Mouse (Mus musculus) ES-E14 (cell line): Measurements from ENCODE around the gene Ephb4. TPM values are rescaled to one million over a fixed set of nuclear protein-coding genes. Genes with fewer than 3 reads are reported as not detected.
A peak's percentile ranks its signal among the peaks of the same experiment; 100 is the strongest.

ENCODE experiments used
- DNase-seq: peaks from one replicate; pipeline ENCODE4 v3.0.0-alpha.2; 2013; ENCODE audit warnings: low read depth, low spot score
- H3K27ac ChIP-seq: 2 replicates; pipeline ENCODE4 v1.5.1; 2012; ENCODE audit warnings: low read depth, mild to moderate bottlenecking, low read length, moderate library complexity, mixed read lengths; ENCODE audit not compliant: poor library complexity, insufficient read depth, severe bottlenecking
- H3K36me3 ChIP-seq: 2 replicates; pipeline ENCODE4 v1.6.1; 2012; ENCODE audit warnings: mild to moderate bottlenecking, low read length, moderate library complexity, mixed read lengths; ENCODE audit not compliant: control insufficient read depth, poor library complexity, insufficient read depth, severe bottlenecking
- H3K4me1 ChIP-seq, 2 experiments: fragments of 150-350 bp in 1 of 2; sonication (generic) in 1 of 2; 2 replicates each; pipeline ENCODE4 v1.6.1; 2012; ENCODE audit warnings: low read length in 2 of 2, mild to moderate bottlenecking in 1 of 2, mixed read lengths in 1 of 2; ENCODE audit not compliant: control insufficient read depth in 2 of 2, insufficient read depth in 2 of 2, poor library complexity in 1 of 2
- H3K4me3 ChIP-seq, 2 experiments: fragments of 150-350 bp in 1 of 2; sonication (generic) in 1 of 2; 2 replicates each; pipeline ENCODE4 v1.5.1; 2012; ENCODE audit warnings: low read length in 2 of 2, low read depth in 1 of 2, mild to moderate bottlenecking in 1 of 2, mixed read lengths in 1 of 2; ENCODE audit not compliant: insufficient read depth in 1 of 2, poor library complexity in 1 of 2, severe bottlenecking in 1 of 2
- H3K9ac ChIP-seq: 2 replicates; pipeline ENCODE4 v1.6.1; 2012; ENCODE audit warnings: low read depth, mild to moderate bottlenecking, low read length, mixed read lengths; ENCODE audit not compliant: poor library complexity, insufficient read depth, severe bottlenecking
- H3K9me3 ChIP-seq: fragments of 150-350 bp; sonication (generic); 2 replicates; pipeline ENCODE4 v1.6.1; 2012; ENCODE audit warnings: low read depth, mild to moderate bottlenecking, low read length; ENCODE audit not compliant: control insufficient read depth, insufficient read depth
- CHD2 ChIP-seq: IDR thresholded peaks from 2 replicates; pipeline ENCODE4 v1.6.1; 2014; ENCODE audit warnings: mild to moderate bottlenecking, low read depth, low read length, inconsistent platforms
- HCFC1 ChIP-seq: IDR thresholded peaks from 2 replicates; pipeline ENCODE4 v1.6.1; 2012; ENCODE audit warnings: low read length, inconsistent platforms, borderline replicate concordance; ENCODE audit not compliant: insufficient read depth
- MAFK ChIP-seq: IDR thresholded peaks from 2 replicates; pipeline ENCODE4 v1.6.1; 2014; ENCODE audit warnings: mild to moderate bottlenecking, low read depth, low read length, inconsistent platforms; ENCODE audit not compliant: insufficient read depth
- ZC3H11A ChIP-seq: IDR thresholded peaks from 2 replicates; pipeline ENCODE4 v1.6.1; 2012; ENCODE audit warnings: low read depth, mild to moderate bottlenecking, inconsistent platforms, low read length, borderline replicate concordance
- ZNF384 ChIP-seq: IDR thresholded peaks from 2 replicates; pipeline ENCODE4 v1.6.1; 2012; ENCODE audit warnings: low read depth, low read length, inconsistent platforms
- in situ Hi-C, 2 experiments: fragments of 600-800 bp; cut with MboI; formaldehyde crosslinking; loops; one replicate each; pipeline ENCODE4 v1.15.1; 2025; ENCODE audit warnings: low sequenced_read_pairs in 2 of 2, inconsistent platforms in 1 of 2; ENCODE audit not compliant: unreplicated experiment in 2 of 2
- total RNA-seq: library from RNA; depleted of rRNA; stranded (reverse); fragments of 300-350 nt; gene quantifications from 2 replicates; pipeline ENCODE4 v1.2.3, GENCODE M21; 2012

Gene Ephb4
- total RNA-seq, 1 experiment: 34.3 TPM

- H3K9ac ChIP-seq: no peak overlapping the region
- no peak for TF ChIP-seq ZNF384
- no peak for TF ChIP-seq CHD2
- no peak for TF ChIP-seq HCFC1
- TF ChIP-seq MAFK: no peak
- no peak for TF ChIP-seq ZC3H11A
- no peak overlapping the region for H3K4me3 ChIP-seq
- H3K9me3 ChIP-seq: no peaks in the 10 kb centered on the region
- in situ Hi-C loops: no loop called here
- no peak for DNase-seq
- H3K4me1 ChIP-seq: peaks cover 3 to 7% of the 10 kb centered on the region in 2 experiments; a peak in 3 of 4 replicates
- H3K36me3 ChIP-seq: no peaks in the 10 kb centered on the region
- no peak overlapping the region for H3K27ac ChIP-seq
Measured at GRCm38 (mm10) chr5:137346983-137347382, 2.9 kb upstream of the Ephb4 start.

- no peaks in the 10 kb centered on the region for H3K9me3 ChIP-seq
- H3K36me3 ChIP-seq: no peaks in the 10 kb centered on the region
- no peak for TF ChIP-seq HCFC1
- TF ChIP-seq ZNF384: no peak
- no peak for TF ChIP-seq CHD2
- TF ChIP-seq MAFK: no peak
- H3K4me1 ChIP-seq: peaks cover 3 to 14% of the 10 kb centered on the region in 2 experiments; a peak in 3 of 4 replicates
- H3K27ac ChIP-seq: no peak overlapping the region
- no peak overlapping the region for H3K4me3 ChIP-seq
- H3K9ac ChIP-seq: no peak overlapping the region
- in situ Hi-C loops: no loop called here
- no peak for DNase-seq
Measured at GRCm38 (mm10) chr5:137347856-137348255, 2.1 kb upstream of the Ephb4 start.

GRCm38 (mm10) chr5:137348482-137349383 lies 1.2 kb upstream of the Ephb4 start:
- no peaks in the 10 kb centered on the region for H3K9me3 ChIP-seq
- no peak for DNase-seq
- peaks cover 3 to 17% of the 10 kb centered on the region in 2 experiments; a peak in 3 of 4 replicates for H3K4me1 ChIP-seq
- H3K36me3 ChIP-seq: peaks cover 2% of the 10 kb centered on the region; the same call in 1 of the 2 replicates
- H3K27ac ChIP-seq: peak overlapping the region; percentile 68
- peak overlapping the region; percentile 75 to 86 for H3K4me3 ChIP-seq
- TF ChIP-seq HCFC1 (no peak), MAFK (no peak), ZNF384 (no peak), ZC3H11A (no peak), CHD2 (no peak)
- in situ Hi-C loops: no loop called here
- H3K9ac ChIP-seq: peak overlapping the region; percentile 70

- Histone ChIP-seq H3K9me3 (no peaks in the 10 kb centered on the region), H3K4me3 (peak overlapping the region; percentile 86), H3K36me3 (peaks cover 14% of the 10 kb centered on the region; the same call in 1 of the 2 replicates), H3K4me1 (peaks cover 3 to 24% of the 10 kb centered on the region in 2 experiments; a peak in 3 of 4 replicates), H3K9ac (peak overlapping the region; percentile 88), H3K27ac (peak overlapping the region; percentile 41; the same call in 1 of the 2 replicates)
- DNase-seq: no peak
- in situ Hi-C loops: no loop called here
- no peak for TF ChIP-seq CHD2
- TF ChIP-seq ZNF384: no peak
- no peak for TF ChIP-seq HCFC1
- no peak for TF ChIP-seq MAFK
Measured at GRCm38 (mm10) chr5:137350205-137351057, 522 bp downstream of the Ephb4 start.
